Mouse (Mus musculus) skeletal muscle tissue, postnatal 0 days (tissue): ENCODE measurements around the gene Agmo. TPM values are rescaled to one million over a fixed set of nuclear protein-coding genes. Genes with fewer than 3 reads are reported as not detected.

ENCODE experiments used
- polyA plus RNA-seq: library from polyadenylated mRNA; unstranded; fragments of >200 nt; fragmentation: Nextera tagmentation; extraction: Ambion mirVana; gene quantifications from 2 replicates; pipeline ENCODE4 v1.2.1, GENCODE M21; 2015

Agmo gene
- 1.8 and 4.1 TPM in 2 replicates for polyA plus RNA-seq

GRCm38 (mm10) chr12:37241566-37242021 is at the start of gene Agmo:
TSS of gene Agmo (plus strand) at chr12:37241641.

Other genes with a start within 250 kb of the Agmo start
- 25.7 and 29.5 TPM in 2 replicates for gene Meox2, start 133.1 kb upstream of the Agmo start, polyA plus RNA-seq